Mouse (Mus musculus): Measurements from ENCODE around the gene Pcbp3.

GRCm38 (mm10) chr10:76832841-76833240, 128.8 kb downstream of the Pcbp3 start:
- TF ChIP-seq POLR2A (IDR thresholded peaks at IDR 0.05; ENCODE audit: insufficient read depth, low read depth, low read length), result no peak
- TF ChIP-seq CTCF (IDR thresholded peaks at IDR 0.05), result no peak
- no peak for TF ChIP-seq EP300 (IDR thresholded peaks at IDR 0.05; ENCODE audit: insufficient read depth, low read depth, low read length)

Measured in heart, adult 2 months (tissue).